Mouse (Mus musculus): ENCODE data around the gene Usp8.

GRCm38 (mm10) chr2:126673317-126674242 lies 33.5 kb upstream of the Usp8 start:
- TF ChIP-seq CTCF (IDR thresholded peaks at IDR 0.05; ENCODE audit: low read depth, low read length) (no peak), GATA2 (IDR thresholded peaks at IDR 0.05; ENCODE audit: borderline replicate concordance, low read depth, low read length) (no peak), GATA1 (IDR thresholded peaks at IDR 0.05; ENCODE audit: borderline replicate concordance, low read length) (no peak), POLR2AphosphoS5 (IDR thresholded peaks at IDR 0.05; ENCODE audit: insufficient replicate concordance, low read depth, low read length) (no peak)
